Mouse (Mus musculus): ENCODE measurements around the gene Ankrd65. TPM values are rescaled to one million over a fixed set of nuclear protein-coding genes. Genes with fewer than 3 reads are reported as not detected.
"Not testable (repeated sequence)": the region's sequence is repeated elsewhere in the genome, so short reads cannot be mapped to it uniquely, and the experiment has no call there.

Gene Ankrd65
- polyA plus RNA-seq, 1 experiment from 2014 or later, result not detected

DNA sequence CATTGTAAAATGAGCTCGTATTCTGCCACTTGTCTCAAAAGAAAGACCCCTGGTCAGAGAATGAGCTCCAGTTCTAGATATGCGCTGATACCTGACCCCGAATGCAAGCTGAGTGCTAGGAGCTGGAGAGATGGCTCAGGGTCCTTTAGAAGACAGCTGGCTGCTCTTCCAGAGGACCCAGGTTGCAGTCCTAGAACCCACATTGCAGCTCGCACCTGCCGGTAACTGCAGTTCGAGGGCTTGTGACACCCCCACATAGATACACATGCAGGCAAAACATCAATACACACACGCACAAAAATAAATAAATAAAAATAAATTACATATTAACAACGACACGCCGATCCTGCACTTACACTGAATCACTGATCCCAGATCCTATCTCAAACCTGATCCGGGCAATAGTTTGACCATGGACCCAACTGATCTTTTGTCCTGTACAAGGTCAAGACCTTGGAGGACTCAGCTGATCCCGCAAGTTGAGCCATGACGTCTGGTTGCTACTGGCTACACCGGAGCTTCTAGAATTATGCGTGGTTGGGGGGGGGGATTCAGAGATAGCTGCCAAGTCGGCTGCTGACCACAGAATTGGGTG lies 6.7 kb upstream of the Ankrd65 start:
- H3K27ac ChIP-seq (ENCODE audit: low read length), result peak overlapping the region; percentile 87
- H3K9me3 ChIP-seq (ENCODE audit: control insufficient read depth, low read length), result no peaks in the 10 kb centered on the region
- H3K36me3 ChIP-seq (ENCODE audit: control insufficient read depth, insufficient read depth), result no peaks in the 10 kb centered on the region
- peak overlapping the region; percentile 89 for H3K9ac ChIP-seq (replicated peaks; ENCODE audit: low read depth, low read length)
- peak overlapping the region; percentile 75 for H3K4me2 ChIP-seq (ENCODE audit: low read length)
- H3K4me1 ChIP-seq (replicated peaks; ENCODE audit: control insufficient read depth, insufficient read depth, low read length), result peaks cover 14% of the 10 kb centered on the region
- 40% methylated on average over 16 of the region's 16 CpGs for WGBS
- H3K4me3 ChIP-seq (replicated peaks; ENCODE audit: low read length), result peak overlapping the region; percentile 60
- ATAC-seq, result 0 out of 2 replicates have a peak, but pooled peaks have one; percentile 14
- no peaks in the 10 kb centered on the region for H3K27me3 ChIP-seq (replicated peaks; ENCODE audit: control insufficient read depth, insufficient read depth, low read length)

DNA sequence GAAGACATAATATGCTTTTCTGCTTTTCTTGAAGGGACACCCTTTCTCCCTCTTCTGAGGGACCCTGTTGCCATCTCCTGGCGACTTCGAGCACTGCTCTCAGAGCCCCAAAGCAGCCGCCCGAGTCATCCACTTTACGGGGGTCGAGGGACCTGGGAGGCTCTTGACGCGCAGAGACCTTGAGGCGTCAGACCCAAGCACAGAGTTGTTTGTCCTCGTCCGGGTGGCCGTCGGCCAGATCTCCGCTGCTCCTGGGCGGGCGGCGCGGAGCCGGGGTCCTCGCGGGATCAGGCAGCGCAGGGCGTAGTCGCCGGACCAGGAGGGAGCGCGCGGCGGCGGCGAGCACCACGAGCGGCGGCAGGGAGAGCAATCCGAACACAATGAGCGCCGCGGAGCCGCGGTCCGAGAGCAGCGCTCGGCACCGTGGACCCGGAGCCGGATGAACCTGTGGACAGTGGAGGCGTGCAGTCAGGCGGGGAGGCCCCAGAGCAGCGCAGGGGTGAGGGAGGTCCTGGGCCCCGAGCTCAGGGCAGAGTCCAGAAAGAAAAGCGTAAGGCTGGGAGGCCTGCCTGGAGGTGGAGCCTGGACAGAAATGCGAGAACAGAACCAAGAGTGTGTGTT lies 6.0 kb upstream of the Ankrd65 start:
- Histone ChIP-seq H3K4me2 (ENCODE audit: low read length) (peak overlapping the region; percentile 75), H3K27me3 (replicated peaks; ENCODE audit: control insufficient read depth, insufficient read depth, low read length) (no peaks in the 10 kb centered on the region), H3K4me1 (replicated peaks; ENCODE audit: control insufficient read depth, insufficient read depth, low read length) (peaks cover 14% of the 10 kb centered on the region), H3K27ac (ENCODE audit: low read length) (peak overlapping the region; percentile 87), H3K4me3 (replicated peaks; ENCODE audit: low read length) (peak overlapping the region; percentile 60), H3K9me3 (ENCODE audit: control insufficient read depth, low read length) (no peaks in the 10 kb centered on the region), H3K9ac (replicated peaks; ENCODE audit: low read depth, low read length) (peak overlapping the region; percentile 89), H3K36me3 (ENCODE audit: control insufficient read depth, insufficient read depth) (no peaks in the 10 kb centered on the region)
- peak; percentile 90 for ATAC-seq
- WGBS, result under 1% methylated on average over 52 of the region's 52 CpGs

DNA sequence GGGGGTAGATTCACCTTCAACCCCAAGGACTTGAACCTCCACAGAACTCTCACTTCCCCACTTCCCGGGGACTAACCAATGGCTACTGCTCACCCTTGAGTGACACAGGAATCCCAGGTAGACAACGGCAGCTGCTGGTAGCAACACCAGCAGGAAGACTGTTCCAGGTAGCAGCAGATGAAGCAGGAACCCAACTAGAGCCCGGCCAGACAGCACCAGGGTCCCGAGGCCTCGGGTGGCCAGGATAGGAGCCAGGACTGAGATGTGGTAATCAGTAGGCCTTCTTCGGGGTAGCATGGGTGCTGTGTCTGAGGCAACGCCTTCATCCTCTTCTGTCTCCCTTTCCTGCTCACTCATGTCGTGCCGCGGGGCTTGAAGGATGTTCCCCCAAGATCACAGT lies 5.0 kb upstream of the Ankrd65 start:
- Histone ChIP-seq H3K27ac (ENCODE audit: low read length) (no peak overlapping the region), H3K4me3 (replicated peaks; ENCODE audit: low read length) (no peak overlapping the region), H3K27me3 (replicated peaks; ENCODE audit: control insufficient read depth, insufficient read depth, low read length) (0 out of 2 replicates have a peak, but pooled peaks cover 1% of the 10 kb centered on the region), H3K36me3 (ENCODE audit: control insufficient read depth, insufficient read depth) (no peaks in the 10 kb centered on the region), H3K9me3 (ENCODE audit: control insufficient read depth, low read length) (no peaks in the 10 kb centered on the region), H3K4me2 (ENCODE audit: low read length) (no peak overlapping the region), H3K9ac (replicated peaks; ENCODE audit: low read depth, low read length) (no peak overlapping the region), H3K4me1 (replicated peaks; ENCODE audit: control insufficient read depth, insufficient read depth, low read length) (peaks cover 14% of the 10 kb centered on the region)
- ATAC-seq, result no peak
- WGBS, result 83% methylated on average over 10 of the region's 10 CpGs

DNA sequence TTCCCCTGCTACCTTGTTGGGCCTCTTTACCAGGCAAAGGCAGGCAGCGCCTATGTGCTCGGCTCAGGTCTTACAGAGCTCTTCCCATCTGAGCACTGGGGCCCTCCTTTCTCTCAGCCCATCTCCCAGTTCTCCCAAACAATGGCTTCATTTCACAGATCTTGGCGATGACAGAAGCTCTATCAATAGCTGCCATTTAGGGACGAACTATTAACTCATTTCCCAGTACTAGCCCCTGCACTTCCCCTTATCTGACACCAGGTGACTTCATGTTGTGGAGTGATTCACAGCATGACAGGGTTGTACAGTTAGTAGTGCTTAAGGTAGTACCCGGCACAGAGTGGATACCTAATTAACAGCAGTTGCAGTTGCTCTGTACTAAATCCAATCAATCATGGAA lies 4.4 kb upstream of the Ankrd65 start, which contains the start of gene Tmem88b:
Gene Tmem88b (minus strand): TSS at position 56 of the 400 bp plus-strand sequence.
- Histone ChIP-seq H3K4me1 (replicated peaks; ENCODE audit: control insufficient read depth, insufficient read depth, low read length) (peaks cover 14% of the 10 kb centered on the region), H3K4me3 (replicated peaks; ENCODE audit: low read length) (peak within 1 kb of the TSS; percentile 60), H3K36me3 (ENCODE audit: control insufficient read depth, insufficient read depth) (no peaks in the 10 kb centered on the region), H3K27ac (ENCODE audit: low read length) (no peak within 1 kb of the TSS), H3K4me2 (ENCODE audit: low read length) (peak within 1 kb of the TSS; percentile 75), H3K9me3 (ENCODE audit: control insufficient read depth, low read length) (no peaks in the 10 kb centered on the region), H3K9ac (replicated peaks; ENCODE audit: low read depth, low read length) (peak within 1 kb of the TSS; percentile 89), H3K27me3 (replicated peaks; ENCODE audit: control insufficient read depth, insufficient read depth, low read length) (0 out of 2 replicates have a peak, but pooled peaks cover 2% of the 10 kb centered on the region)
- no peak for ATAC-seq
- 60% methylated on average over 5 of the region's 5 CpGs for WGBS

DNA sequence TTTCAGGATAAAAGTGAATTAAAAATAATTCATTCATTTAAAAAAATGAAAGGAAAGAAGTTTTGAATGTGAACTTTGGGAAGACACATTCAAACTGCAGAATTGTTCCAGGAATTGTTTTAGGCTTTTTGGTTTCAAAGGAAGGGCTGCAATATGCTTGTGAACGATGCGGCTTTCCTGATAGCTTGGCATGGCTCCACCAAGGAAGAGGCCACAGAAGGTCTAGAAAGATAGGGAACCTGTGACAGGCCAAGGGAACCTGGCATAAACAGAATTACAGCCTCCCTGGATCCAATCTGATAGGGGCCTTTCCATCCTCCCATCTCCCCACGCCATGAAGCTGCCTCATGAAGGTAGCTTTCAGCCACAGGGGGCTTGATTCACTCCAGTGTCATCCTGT lies 1.9 kb upstream of the Ankrd65 start:
- Histone ChIP-seq H3K9me3 (ENCODE audit: control insufficient read depth, low read length) (no peaks in the 10 kb centered on the region), H3K4me3 (replicated peaks; ENCODE audit: low read length) (no peak overlapping the region), H3K4me1 (replicated peaks; ENCODE audit: control insufficient read depth, insufficient read depth, low read length) (peaks cover 13% of the 10 kb centered on the region), H3K9ac (replicated peaks; ENCODE audit: low read depth, low read length) (no peak overlapping the region), H3K27me3 (replicated peaks; ENCODE audit: control insufficient read depth, insufficient read depth, low read length) (0 out of 2 replicates have a peak, but pooled peaks cover 2% of the 10 kb centered on the region), H3K27ac (ENCODE audit: low read length) (no peak overlapping the region), H3K4me2 (ENCODE audit: low read length) (no peak overlapping the region), H3K36me3 (ENCODE audit: control insufficient read depth, insufficient read depth) (no peaks in the 10 kb centered on the region)
- no peak for ATAC-seq
- 66% methylated on average over 3 of the region's 3 CpGs for WGBS

DNA sequence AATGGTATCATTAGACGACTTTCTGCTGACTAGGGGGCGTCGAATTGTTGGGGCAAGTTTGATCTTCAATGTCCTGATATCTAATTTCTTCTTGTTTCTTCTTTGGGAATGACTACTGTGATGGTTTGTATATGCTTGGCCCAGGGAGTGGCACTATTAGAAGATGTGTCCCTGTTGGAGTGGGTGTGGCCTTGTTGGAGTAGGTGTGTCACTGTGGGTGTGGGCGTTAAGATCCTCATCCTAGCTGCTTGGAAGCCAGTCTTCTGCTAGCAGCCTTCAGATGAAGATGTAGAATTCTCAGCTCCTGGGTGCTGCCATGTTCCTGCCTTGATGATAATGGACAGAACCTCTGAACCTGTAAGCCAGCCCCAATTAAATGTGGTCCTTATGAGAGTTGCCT lies 1.4 kb upstream of the Ankrd65 start:
- H3K9ac ChIP-seq (replicated peaks; ENCODE audit: low read depth, low read length); H3K4me3 ChIP-seq (replicated peaks; ENCODE audit: low read length); H3K36me3 ChIP-seq (ENCODE audit: control insufficient read depth, insufficient read depth); H3K4me1 ChIP-seq (replicated peaks; ENCODE audit: control insufficient read depth, insufficient read depth, low read length); H3K27me3 ChIP-seq (replicated peaks; ENCODE audit: control insufficient read depth, insufficient read depth, low read length); ATAC-seq; H3K4me2 ChIP-seq (ENCODE audit: low read length); H3K9me3 ChIP-seq (ENCODE audit: control insufficient read depth, low read length); H3K27ac ChIP-seq (ENCODE audit: low read length): not testable (repeated sequence)
- WGBS, result 80% methylated on average over 4 of the region's 4 CpGs

DNA sequence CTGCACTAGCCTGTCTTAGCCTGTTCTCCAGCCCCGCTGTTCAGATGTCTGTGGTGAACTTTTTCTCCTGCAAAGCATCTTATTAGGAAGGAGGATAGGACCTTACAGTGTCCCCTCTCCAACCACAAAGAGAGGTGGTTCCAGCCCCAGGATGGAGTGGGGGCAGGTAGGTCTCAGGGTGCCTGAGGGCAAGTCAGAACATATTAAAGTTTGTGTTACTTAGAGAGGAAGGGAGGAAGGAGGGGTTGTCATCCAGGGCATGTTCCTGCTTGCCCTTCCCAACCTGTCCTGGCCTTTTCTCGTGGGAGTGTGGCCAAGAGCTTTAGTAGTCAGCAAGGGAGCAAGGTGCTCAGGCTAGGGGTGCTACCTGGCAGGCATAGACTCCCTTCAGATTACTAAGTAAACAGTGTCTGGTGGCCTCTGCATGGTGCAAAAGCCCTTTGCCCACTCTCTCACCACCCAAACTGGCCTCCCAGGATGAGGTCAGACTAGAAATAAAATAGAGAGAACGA lies 467 bp downstream of the Ankrd65 start:
- Histone ChIP-seq H3K4me3 (replicated peaks; ENCODE audit: low read length) (no peak overlapping the region), H3K27ac (ENCODE audit: low read length) (no peak overlapping the region), H3K4me2 (ENCODE audit: low read length) (no peak overlapping the region), H3K27me3 (replicated peaks; ENCODE audit: control insufficient read depth, insufficient read depth, low read length) (0 out of 2 replicates have a peak, but pooled peaks cover 2% of the 10 kb centered on the region), H3K9ac (replicated peaks; ENCODE audit: low read depth, low read length) (no peak overlapping the region), H3K36me3 (ENCODE audit: control insufficient read depth, insufficient read depth) (no peaks in the 10 kb centered on the region), H3K4me1 (replicated peaks; ENCODE audit: control insufficient read depth, insufficient read depth, low read length) (no peaks in the 10 kb centered on the region), H3K9me3 (ENCODE audit: control insufficient read depth, low read length) (no peaks in the 10 kb centered on the region)
- 61% methylated on average over 3 of the region's 3 CpGs for WGBS
- ATAC-seq, result no peak

DNA sequence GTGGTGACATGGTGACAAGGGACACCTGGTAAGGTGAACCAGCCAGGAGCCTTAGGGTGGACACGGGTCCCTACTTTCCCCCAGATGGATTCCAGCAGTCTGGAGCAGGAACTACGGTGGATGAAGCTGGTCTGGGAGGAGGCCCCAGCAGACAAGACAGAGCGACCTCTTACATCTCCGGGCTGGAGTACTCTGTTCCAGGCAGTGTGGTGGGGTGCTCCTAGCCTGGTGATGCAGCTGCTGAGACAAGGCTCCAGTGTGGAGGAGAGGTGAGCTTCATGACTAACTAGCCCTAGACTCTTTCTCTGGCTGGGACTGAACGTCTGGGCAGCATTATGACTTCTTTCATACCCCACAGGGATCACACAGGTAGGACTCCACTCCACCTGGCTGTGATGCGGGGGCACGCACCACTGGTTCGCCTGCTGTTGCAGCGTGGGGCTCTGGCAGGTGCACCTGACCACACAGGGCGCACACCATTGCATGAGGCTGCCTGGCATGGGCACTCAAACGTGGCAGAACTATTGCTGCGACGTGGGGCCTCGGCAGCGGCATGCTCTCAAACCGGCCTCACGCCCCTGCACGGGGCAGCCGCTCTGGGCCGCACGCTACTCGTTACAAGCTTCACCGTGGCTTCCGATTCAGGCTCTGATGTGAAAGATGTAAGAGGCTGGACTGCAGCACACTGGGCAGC lies 1.1 kb downstream of the Ankrd65 start:
- no peaks in the 10 kb centered on the region for H3K9me3 ChIP-seq (ENCODE audit: control insufficient read depth, low read length)
- no peaks in the 10 kb centered on the region for H3K4me1 ChIP-seq (replicated peaks; ENCODE audit: control insufficient read depth, insufficient read depth, low read length)
- 0 out of 2 replicates have a peak, but pooled peaks cover 2% of the 10 kb centered on the region for H3K27me3 ChIP-seq (replicated peaks; ENCODE audit: control insufficient read depth, insufficient read depth, low read length)
- no peak overlapping the region for H3K27ac ChIP-seq (ENCODE audit: low read length)
- ATAC-seq, result no peak
- H3K9ac ChIP-seq (replicated peaks; ENCODE audit: low read depth, low read length), result no peak overlapping the region
- no peak overlapping the region for H3K4me2 ChIP-seq (ENCODE audit: low read length)
- H3K36me3 ChIP-seq (ENCODE audit: control insufficient read depth, insufficient read depth), result no peaks in the 10 kb centered on the region
- 77% methylated on average over 24 of the region's 24 CpGs for WGBS
- H3K4me3 ChIP-seq (replicated peaks; ENCODE audit: low read length), result no peak overlapping the region

DNA sequence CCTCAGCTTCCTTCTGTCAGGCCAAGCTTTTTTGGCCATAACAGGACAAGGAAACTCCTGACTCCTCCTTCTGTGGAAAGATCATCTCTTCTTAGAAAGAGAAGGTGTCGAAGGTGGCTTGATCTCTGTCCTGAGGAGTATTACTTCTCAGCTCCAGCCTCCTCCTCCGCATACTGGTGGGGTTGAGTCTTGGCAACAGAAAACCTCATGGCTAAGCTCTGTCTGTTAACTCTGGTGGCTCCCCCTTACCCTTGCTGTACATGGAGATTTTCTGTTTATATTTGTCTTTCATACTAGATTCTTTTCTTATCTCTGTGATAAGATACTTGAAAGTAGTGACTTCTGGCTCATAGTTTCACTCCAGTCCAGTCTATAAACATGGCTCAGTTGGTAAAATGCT lies 3.5 kb downstream of the Ankrd65 start:
- Histone ChIP-seq H3K4me1 (replicated peaks; ENCODE audit: control insufficient read depth, insufficient read depth, low read length) (no peaks in the 10 kb centered on the region), H3K9ac (replicated peaks; ENCODE audit: low read depth, low read length) (no peak overlapping the region), H3K9me3 (ENCODE audit: control insufficient read depth, low read length) (no peaks in the 10 kb centered on the region), H3K27me3 (replicated peaks; ENCODE audit: control insufficient read depth, insufficient read depth, low read length) (0 out of 2 replicates have a peak, but pooled peaks cover 2% of the 10 kb centered on the region), H3K4me2 (ENCODE audit: low read length) (no peak overlapping the region), H3K36me3 (ENCODE audit: control insufficient read depth, insufficient read depth) (no peaks in the 10 kb centered on the region), H3K4me3 (replicated peaks; ENCODE audit: low read length) (no peak overlapping the region), H3K27ac (ENCODE audit: low read length) (no peak overlapping the region)
- no peak for ATAC-seq
- WGBS, result 88% methylated on average over 2 of the region's 2 CpGs
